Mouse (Mus musculus): ENCODE measurements around the gene Creld1.

GRCm38 (mm10) chr6:113522310-113522709 lies 39.2 kb downstream of the Creld1 start:
- TF ChIP-seq POLR2A (IDR thresholded peaks at IDR 0.05; ENCODE audit: control insufficient read depth, low read depth, low read length) (no peak), CTCF (IDR thresholded peaks at IDR 0.05; ENCODE audit: control insufficient read depth, insufficient read depth, insufficient replicate concordance, low read depth, low read length) (no peak)

Data from testis, adult 2 months (tissue).